Mouse (Mus musculus) E14TG2a.4 (cell line): ENCODE results near the gene Hsd11b1.

Experiments
- CTCF ChIP-seq: conservative IDR thresholded peaks from 2 replicates; pipeline ENCODE4 v1.5.1; 2014; ENCODE audit warnings: low read length
- POU5F1 ChIP-seq: IDR thresholded peaks from 2 replicates; pipeline ENCODE4 v1.6.1; 2014; ENCODE audit warnings: low read length, borderline replicate concordance

GRCm38 (mm10) chr1:193303096-193303495 lies 39.2 kb upstream of the Hsd11b1 start:
- no peak for TF ChIP-seq CTCF
- no peak for TF ChIP-seq POU5F1
